Mouse (Mus musculus) embryonic fibroblast, embryonic 13.5 days (primary cell): ENCODE results near the gene Slc35e3. TPM values are rescaled to one million over a fixed set of nuclear protein-coding genes. Genes with fewer than 3 reads are reported as not detected.

Source experiments
- H3K27ac ChIP-seq: 2 replicates; pipeline ENCODE4 v1.5.1; 2012; ENCODE audit warnings: low read length, control low read depth, inconsistent platforms; ENCODE audit not compliant: insufficient read depth
- H3K4me1 ChIP-seq: 2 replicates; pipeline ENCODE4 v1.6.1; 2011; ENCODE audit warnings: low read length; ENCODE audit not compliant: control insufficient read depth, insufficient read depth
- H3K4me3 ChIP-seq: 2 replicates; pipeline ENCODE4 v1.5.1; 2011; ENCODE audit warnings: mild to moderate bottlenecking, control low read depth, low read length; ENCODE audit not compliant: insufficient read depth
- CTCF ChIP-seq: IDR thresholded peaks from 2 replicates; pipeline ENCODE4 v1.5.1; 2011; ENCODE audit warnings: mild to moderate bottlenecking, control low read depth, low read length, moderate library complexity, borderline replicate concordance; ENCODE audit not compliant: insufficient read depth
- POLR2A ChIP-seq: IDR thresholded peaks from 2 replicates; pipeline ENCODE4 v1.6.1; 2011; ENCODE audit warnings: low read depth, mild to moderate bottlenecking, control low read depth, low read length, moderate library complexity
- polyA plus RNA-seq: library from polyadenylated mRNA; stranded (reverse); fragments of >200 nt; gene quantifications from 2 replicates; pipeline ENCODE4 v1.2.4, GENCODE M21; 2011; ENCODE audit warnings: low read depth; ENCODE audit not compliant: missing spikeins, insufficient read length

Gene Slc35e3
- polyA plus RNA-seq, 1 experiment: 28.9 TPM

GRCm38 (mm10) chr10:117685849-117686591 lies 60.1 kb downstream of the Slc35e3 start:
- no peaks in the 10 kb centered on the region for H3K4me1 ChIP-seq
- no peak overlapping the region for H3K27ac ChIP-seq
- TF ChIP-seq POLR2A (no peak), CTCF (no peak)
- H3K4me3 ChIP-seq: no peak overlapping the region

DNA sequence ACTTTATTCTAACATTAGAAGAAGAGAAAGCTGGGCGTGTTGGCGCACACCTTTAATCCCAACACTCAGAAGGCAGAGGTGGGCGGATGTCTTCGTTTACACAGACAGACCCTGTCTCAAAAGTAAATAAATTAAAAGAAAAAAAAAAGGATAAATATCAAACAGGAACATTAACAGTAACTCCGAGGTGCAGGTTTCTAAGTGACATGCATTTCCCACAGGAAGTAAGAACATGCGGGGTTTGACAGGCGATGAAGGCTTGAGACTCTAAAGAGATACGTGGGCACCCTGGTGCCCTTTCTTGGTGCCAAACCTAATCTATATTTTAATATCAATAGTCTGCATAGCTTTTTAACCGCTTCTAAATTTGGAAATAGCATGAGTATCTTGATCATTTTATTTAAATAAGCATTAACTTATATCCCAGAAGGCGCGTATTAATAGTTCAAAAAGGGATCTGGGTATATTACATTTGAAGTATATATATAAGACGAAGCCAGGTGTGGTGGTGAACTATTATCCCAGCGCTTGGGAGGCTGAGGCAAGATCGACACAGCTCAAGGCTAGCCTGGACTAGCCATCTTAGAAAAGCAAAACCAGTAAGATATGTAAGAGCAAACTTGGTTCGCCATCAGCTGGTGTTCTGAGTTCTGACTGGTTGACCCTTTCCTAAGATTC lies 60.9 kb downstream of the Slc35e3 start:
- TF ChIP-seq CTCF: no peak
- TF ChIP-seq POLR2A: no peak
- H3K27ac ChIP-seq: no peak overlapping the region
- no peaks in the 10 kb centered on the region for H3K4me1 ChIP-seq
- H3K4me3 ChIP-seq: no peak overlapping the region

- Histone ChIP-seq H3K4me3 (no peak overlapping the region), H3K4me1 (no peaks in the 10 kb centered on the region), H3K27ac (no peak overlapping the region)
- TF ChIP-seq CTCF (no peak), POLR2A (no peak)
These were observed 61.6 kb downstream of the Slc35e3 start for GRCm38 (mm10) chr10:117684298-117685170.

DNA sequence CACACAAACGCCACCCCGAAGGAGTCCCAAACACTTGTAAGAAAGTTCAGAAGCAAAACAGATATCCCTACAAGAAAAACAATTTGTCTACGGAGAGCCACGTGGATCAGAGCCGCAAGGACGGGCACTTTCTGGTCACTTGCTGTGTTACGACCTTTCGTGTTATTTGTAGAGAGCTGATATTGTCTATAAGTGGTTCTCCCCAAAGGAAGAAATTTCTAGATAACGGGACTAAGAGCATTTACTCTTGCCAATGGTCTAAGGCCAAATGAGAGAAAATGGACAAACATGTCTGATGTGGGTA lies 62.5 kb downstream of the Slc35e3 start:
- no peaks in the 10 kb centered on the region for H3K4me1 ChIP-seq
- H3K4me3 ChIP-seq: no peak overlapping the region
- H3K27ac ChIP-seq: no peak overlapping the region
- no peak for TF ChIP-seq CTCF
- no peak for TF ChIP-seq POLR2A

Other genes starting within 250 kb of the Slc35e3 start
- gene Cpm, start 116.9 kb downstream of the Slc35e3 start, polyA plus RNA-seq: 1.4 and 1.6 TPM in 2 replicates
- 122 and 229 TPM in 2 replicates for gene Mdm2, start 35.6 kb downstream of the Slc35e3 start, polyA plus RNA-seq
- 61.7 and 70.3 TPM in 2 replicates for gene Nup107, start 46.3 kb upstream of the Slc35e3 start, polyA plus RNA-seq
- 186 and 209 TPM in 2 replicates for gene Rap1b, start 99.7 kb upstream of the Slc35e3 start, polyA plus RNA-seq